Mouse (Mus musculus) hindbrain, embryonic 10.5 days (tissue): Measurements from ENCODE around the gene Tmem203. TPM values are rescaled to one million over a fixed set of nuclear protein-coding genes. Genes with fewer than 3 reads are reported as not detected.
"Not testable (repeated sequence)": the region's sequence is repeated elsewhere in the genome, so short reads cannot be mapped to it uniquely, and the experiment has no call there.

Experiments
- DNase-seq: peaks from one replicate; pipeline ENCODE4 v3.0.0-alpha.2; 2017; ENCODE audit warnings: low spot score
- H3K27ac ChIP-seq: fragments of 300-500 bp; sonication (generic); 2 replicates; pipeline ENCODE4 v1.5.1; 2016; ENCODE audit warnings: mild to moderate bottlenecking, moderate library complexity
- H3K27me3 ChIP-seq: fragments of 300-500 bp; sonication (generic); 2 replicates; pipeline ENCODE4 v1.6.1; 2016; ENCODE audit warnings: mild to moderate bottlenecking; ENCODE audit not compliant: poor library complexity, insufficient read depth, severe bottlenecking
- H3K36me3 ChIP-seq: fragments of 300-500 bp; sonication (generic); 2 replicates; pipeline ENCODE4 v1.6.1; 2016; ENCODE audit warnings: mild to moderate bottlenecking, moderate library complexity
- H3K4me1 ChIP-seq: fragments of 300-500 bp; sonication (generic); replicated peaks from 2 replicates; pipeline ENCODE4 v1.6.1; 2016; ENCODE audit warnings: mild to moderate bottlenecking
- H3K4me3 ChIP-seq: fragments of 300-500 bp; sonication (generic); 2 replicates; pipeline ENCODE4 v1.5.1; 2016; ENCODE audit warnings: mild to moderate bottlenecking, moderate library complexity
- H3K9me3 ChIP-seq: fragments of 300-500 bp; sonication (generic); 2 replicates; pipeline ENCODE4 v1.6.1; 2016; ENCODE audit warnings: mild to moderate bottlenecking, moderate library complexity
- WGBS: fragments of 180-500 bp; shearing (Covaris S2); methylation state at CpG from one replicate; pipeline ENCODE4 v1.1.7; 2016; 5-methylcytosine and 5-hydroxymethylcytosine counted together
- polyA plus RNA-seq: library from polyadenylated mRNA; unstranded; fragments of >200 nt; fragmentation: Nextera tagmentation; extraction: Ambion mirVana; gene quantifications from 2 replicates; pipeline ENCODE4 v1.2.1, GENCODE M21; 2016

Tmem203 gene
- polyA plus RNA-seq, 1 experiment from 2014 or later, result 20.3 TPM

- DNase-seq, result peak; percentile 18
- not testable (repeated sequence) for H3K27me3 ChIP-seq, H3K27ac ChIP-seq, H3K9me3 ChIP-seq
- H3K36me3 ChIP-seq, result peaks cover 21% of the 10 kb centered on the region
- peak overlapping the region; percentile 91 for H3K4me3 ChIP-seq
- H3K4me1 ChIP-seq, result peaks cover 20% of the 10 kb centered on the region
- 61% methylated on average over 12 of the region's 12 CpGs for WGBS
Measured at GRCm38 (mm10) chr2:25256443-25257109, 1.3 kb downstream of the Tmem203 start.

DNA sequence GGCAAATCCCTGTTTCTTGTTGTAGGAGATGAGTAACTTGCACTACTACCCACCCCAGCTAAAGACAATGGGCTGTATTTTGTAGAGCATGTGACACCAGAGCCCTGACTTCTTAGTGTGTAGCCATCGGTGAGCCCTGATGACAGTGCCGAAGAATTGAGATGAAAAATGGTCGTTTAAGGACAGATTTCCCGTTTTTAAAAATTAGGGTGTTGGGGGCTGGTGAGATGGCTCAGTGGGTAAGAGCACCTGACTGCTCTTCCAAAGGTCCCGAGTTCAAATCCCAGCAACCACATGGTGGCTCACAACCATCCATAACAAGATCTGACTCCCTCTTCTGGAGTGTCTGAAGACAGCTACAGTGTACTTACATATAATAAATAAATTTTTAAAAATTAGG lies 2.0 kb downstream of the Tmem203 start:
- Histone ChIP-seq H3K36me3 (peaks cover 15% of the 10 kb centered on the region), H3K4me1 (peaks cover 27% of the 10 kb centered on the region)
- DNase-seq, H3K9me3 ChIP-seq, H3K4me3 ChIP-seq, H3K27ac ChIP-seq, H3K27me3 ChIP-seq: not testable (repeated sequence)
- WGBS, result 92% methylated on average over 5 of the region's 5 CpGs

DNA sequence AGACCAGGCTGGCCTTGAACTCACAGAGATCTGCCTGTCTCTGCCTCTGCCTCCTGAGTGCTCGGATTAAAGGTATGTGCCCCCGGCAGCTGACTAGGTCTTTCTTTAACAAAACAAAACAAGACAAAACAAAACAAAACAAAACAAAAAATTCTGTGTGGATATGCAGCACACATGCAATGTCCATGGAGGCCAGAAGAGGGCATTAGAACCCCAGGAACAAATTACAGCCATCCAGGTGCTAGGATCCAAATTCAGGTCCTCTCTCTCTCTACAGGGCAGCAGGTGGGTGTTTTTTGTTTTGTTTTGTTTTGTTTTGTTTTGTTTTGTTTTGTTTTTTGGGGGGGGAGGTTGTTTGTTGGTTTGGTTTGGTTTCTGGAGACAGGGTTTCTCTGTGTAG lies 3.6 kb downstream of the Tmem203 start:
- Histone ChIP-seq H3K36me3 (no peaks in the 10 kb centered on the region), H3K9me3 (no peaks in the 10 kb centered on the region), H3K4me3 (no peak overlapping the region; the same call in 1 of the 2 replicates), H3K27me3 (peaks cover 10% of the 10 kb centered on the region), H3K27ac (no peak overlapping the region), H3K4me1 (peaks cover 43% of the 10 kb centered on the region)
- 56% methylated on average over 2 of the region's 2 CpGs for WGBS
- DNase-seq, result no peak

DNA sequence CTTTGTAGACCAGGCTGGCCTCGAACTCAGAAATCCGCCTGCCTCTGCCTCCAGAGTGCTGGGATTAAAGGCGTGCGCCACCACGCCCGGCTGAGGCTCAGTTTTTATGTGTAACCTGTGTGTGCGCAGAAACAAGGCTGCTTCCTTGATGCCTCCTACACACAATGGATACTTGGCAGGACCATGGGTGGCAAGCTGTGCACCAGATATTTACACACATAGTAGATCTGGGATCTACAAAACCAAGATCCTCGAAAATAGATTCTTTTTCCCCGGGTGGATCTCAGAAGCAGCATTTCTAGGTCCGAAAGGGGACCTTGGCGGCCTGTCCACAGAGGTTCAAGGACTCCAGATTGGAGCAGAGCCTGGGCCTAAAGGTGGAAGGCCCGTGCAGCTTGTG lies 6.6 kb downstream of the Tmem203 start:
- Histone ChIP-seq H3K36me3 (no peaks in the 10 kb centered on the region), H3K27ac (peak overlapping the region; percentile 84), H3K4me1 (peaks cover 52% of the 10 kb centered on the region), H3K9me3 (no peaks in the 10 kb centered on the region), H3K4me3 (peak overlapping the region; percentile 73), H3K27me3 (peaks cover 26% of the 10 kb centered on the region)
- no peak for DNase-seq
- WGBS, result 50% methylated on average over 12 of the region's 12 CpGs

- peaks cover 26% of the 10 kb centered on the region for H3K27me3 ChIP-seq
- H3K4me1 ChIP-seq, result peaks cover 57% of the 10 kb centered on the region
- no peaks in the 10 kb centered on the region for H3K9me3 ChIP-seq
- under 1% methylated on average over 39 of the region's 39 CpGs for WGBS
- no peaks in the 10 kb centered on the region for H3K36me3 ChIP-seq
- DNase-seq, result peak; percentile 91
- H3K27ac ChIP-seq, result peak within 1 kb of the TSS; percentile 84
- H3K4me3 ChIP-seq, result peak within 1 kb of the TSS; percentile 73
Measured at GRCm38 (mm10) chr2:25262291-25262767, 7.1 kb downstream of the Tmem203 start, which contains the start of gene Tprn. Tprn (plus strand) TSS chr2:25262618.

DNA sequence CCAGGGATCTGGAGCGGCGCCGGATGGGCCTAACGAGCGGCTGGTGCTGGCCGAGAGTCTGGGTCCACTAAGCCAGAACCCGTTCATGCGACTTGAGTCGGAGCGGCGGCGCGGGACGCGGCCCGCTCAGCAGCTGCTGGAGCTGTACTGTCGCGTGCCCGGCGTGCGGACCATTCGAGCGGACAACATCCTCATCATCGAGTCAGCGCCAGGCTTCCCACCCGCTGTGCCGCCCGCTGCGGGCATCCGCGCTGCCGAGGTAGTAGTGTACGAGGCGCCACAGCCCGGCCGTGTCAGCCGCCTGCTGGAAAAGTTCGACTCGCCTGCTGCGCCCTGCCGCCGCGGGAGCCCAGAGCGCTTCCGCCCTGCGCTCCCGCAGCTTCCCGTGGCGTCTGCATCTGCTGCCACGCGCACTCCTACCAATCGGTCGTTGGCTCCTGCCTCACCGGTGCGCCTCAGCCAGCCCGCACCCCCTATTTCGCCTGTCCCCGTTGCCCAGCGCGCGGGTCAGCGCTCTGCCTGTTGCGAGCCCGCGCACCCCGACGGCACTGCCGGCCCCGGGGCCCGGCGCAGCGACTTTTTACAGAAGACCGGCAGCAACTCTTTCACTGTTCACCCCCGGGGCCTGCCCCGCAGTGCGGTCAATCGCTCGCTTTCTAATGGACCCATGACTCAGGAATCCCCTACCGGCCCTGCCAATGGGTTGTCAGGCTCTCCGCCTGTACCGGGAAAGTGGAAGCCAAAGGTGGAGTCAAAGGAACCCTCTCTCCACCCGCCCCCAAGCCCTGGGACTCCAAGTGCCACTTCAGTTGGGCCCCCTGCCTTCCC lies 7.8 kb downstream of the Tmem203 start:
- Histone ChIP-seq H3K4me3 (peak overlapping the region; percentile 73), H3K9me3 (no peaks in the 10 kb centered on the region), H3K27me3 (peaks cover 26% of the 10 kb centered on the region), H3K4me1 (peaks cover 60% of the 10 kb centered on the region), H3K36me3 (peaks cover 4% of the 10 kb centered on the region), H3K27ac (peak overlapping the region; percentile 74)
- peak; percentile 36 for DNase-seq
- under 1% methylated on average over 82 of the region's 82 CpGs for WGBS

DNA sequence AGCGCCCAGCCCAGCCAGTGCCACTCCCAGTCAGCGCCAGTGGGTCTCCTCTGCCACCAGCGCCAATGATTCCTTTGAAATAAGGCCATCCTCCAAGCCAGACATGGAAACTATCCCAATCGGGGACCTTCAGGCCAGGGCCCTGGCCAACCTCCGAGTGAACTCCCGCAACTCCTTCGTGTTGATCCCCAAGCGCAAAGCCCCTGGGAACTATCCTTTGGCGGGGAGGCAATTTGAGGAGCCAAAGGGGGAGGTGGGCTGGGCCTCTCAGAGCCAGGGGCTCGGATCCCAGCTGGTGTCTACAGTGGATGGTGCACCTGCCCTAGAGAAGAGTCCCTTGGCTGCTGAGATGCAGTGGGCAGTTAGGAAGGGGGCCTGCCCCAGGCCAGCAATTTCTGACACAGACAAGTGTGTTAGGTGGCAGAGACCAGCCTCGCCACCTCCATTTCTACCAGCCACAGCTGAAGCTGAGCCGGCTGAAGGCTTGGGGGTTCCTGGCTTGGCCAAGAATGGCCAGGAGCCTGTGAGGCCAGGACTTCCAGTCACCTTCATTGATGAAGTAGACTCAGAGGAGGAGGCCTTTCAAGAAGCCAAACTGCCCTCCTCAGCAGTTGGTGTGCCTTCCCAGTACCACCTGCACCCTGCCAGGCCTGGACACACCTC lies 8.5 kb downstream of the Tmem203 start:
- H3K4me1 ChIP-seq, result peaks cover 60% of the 10 kb centered on the region
- peak overlapping the region; percentile 73 for H3K4me3 ChIP-seq
- H3K9me3 ChIP-seq, result no peaks in the 10 kb centered on the region
- no peak for DNase-seq
- H3K27ac ChIP-seq, result 0 out of 2 replicates have a peak overlapping the region, but pooled peaks have one; percentile 74
- WGBS, result 22% methylated on average over 12 of the region's 12 CpGs
- peaks cover 11% of the 10 kb centered on the region for H3K36me3 ChIP-seq
- H3K27me3 ChIP-seq, result peaks cover 26% of the 10 kb centered on the region

GRCm38 (mm10) chr2:25264286-25264660 lies 9.0 kb downstream of the Tmem203 start:
- Histone ChIP-seq H3K36me3 (peaks cover 16% of the 10 kb centered on the region), H3K27me3 (peaks cover 26% of the 10 kb centered on the region), H3K9me3 (no peaks in the 10 kb centered on the region), H3K4me3 (peak overlapping the region; percentile 73; the same call in 1 of the 2 replicates), H3K27ac (no peak overlapping the region), H3K4me1 (peaks cover 60% of the 10 kb centered on the region)
- WGBS, result 79% methylated on average over 5 of the region's 5 CpGs
- no peak for DNase-seq

DNA sequence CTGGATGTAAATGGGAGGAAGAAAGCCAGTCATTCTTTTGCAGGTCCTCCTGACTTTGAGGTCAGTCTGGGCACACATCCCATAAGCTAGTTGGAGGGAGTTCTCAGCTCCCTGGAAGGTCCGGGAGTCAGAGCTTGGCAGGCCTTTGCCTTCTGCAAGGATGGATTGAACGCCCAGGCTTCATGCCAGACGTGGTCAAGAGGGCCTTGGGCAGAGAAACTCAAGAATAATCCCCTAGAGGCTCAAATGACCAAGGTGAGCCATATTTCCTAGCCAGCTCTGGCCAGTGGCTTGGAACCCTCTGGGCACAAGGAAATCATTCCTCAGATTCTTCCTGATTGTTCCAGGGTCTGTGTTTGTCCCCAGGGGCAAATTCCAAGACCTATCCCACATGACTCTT lies 9.6 kb downstream of the Tmem203 start:
- 78% methylated on average over 3 of the region's 3 CpGs for WGBS
- DNase-seq, result no peak
- Histone ChIP-seq H3K36me3 (peaks cover 22% of the 10 kb centered on the region), H3K27me3 (peaks cover 26% of the 10 kb centered on the region), H3K4me1 (peaks cover 60% of the 10 kb centered on the region), H3K9me3 (no peaks in the 10 kb centered on the region), H3K27ac (no peak overlapping the region), H3K4me3 (peak overlapping the region; percentile 73; the same call in 1 of the 2 replicates)

- peaks cover 34% of the 10 kb centered on the region for H3K36me3 ChIP-seq
- no peak for DNase-seq
- peak overlapping the region; percentile 18 for H3K4me3 ChIP-seq
- 76% methylated on average over 6 of the region's 6 CpGs for WGBS
- peaks cover 26% of the 10 kb centered on the region for H3K27me3 ChIP-seq
- peaks cover 67% of the 10 kb centered on the region for H3K4me1 ChIP-seq
- H3K27ac ChIP-seq, result no peak overlapping the region
- no peaks in the 10 kb centered on the region for H3K9me3 ChIP-seq
Measured at GRCm38 (mm10) chr2:25265897-25266656, 10.8 kb downstream of the Tmem203 start.

GRCm38 (mm10) chr2:25266720-25267119 lies 11.5 kb downstream of the Tmem203 start:
- H3K36me3 ChIP-seq, result peaks cover 37% of the 10 kb centered on the region
- no peak overlapping the region for H3K4me3 ChIP-seq
- no peaks in the 10 kb centered on the region for H3K9me3 ChIP-seq
- H3K4me1 ChIP-seq, result peaks cover 71% of the 10 kb centered on the region
- 70% methylated on average over 2 of the region's 2 CpGs for WGBS
- DNase-seq, result no peak
- no peak overlapping the region for H3K27ac ChIP-seq
- H3K27me3 ChIP-seq, result peaks cover 26% of the 10 kb centered on the region

DNA sequence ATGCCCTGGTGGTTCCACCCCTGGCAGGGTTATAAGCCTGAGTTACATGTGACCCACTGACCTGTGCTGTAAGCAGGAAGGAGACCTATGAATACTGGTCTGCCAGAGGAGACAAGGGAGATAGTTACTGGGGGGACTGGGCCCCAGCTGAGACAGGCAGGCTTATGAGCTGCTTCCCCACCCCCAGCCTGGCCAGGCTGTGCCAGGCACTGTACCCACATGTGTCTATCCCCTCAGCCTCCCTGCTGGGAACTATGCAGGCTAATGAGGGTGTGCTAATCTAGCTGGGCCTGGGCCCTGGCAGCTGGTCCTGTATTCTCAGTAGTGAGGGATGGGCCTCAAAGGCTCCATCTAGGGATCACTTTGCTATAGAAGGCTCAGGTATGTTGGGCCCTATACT lies 12.0 kb downstream of the Tmem203 start:
- H3K4me3 ChIP-seq, result no peak overlapping the region
- H3K4me1 ChIP-seq, result peaks cover 68% of the 10 kb centered on the region
- no peak overlapping the region for H3K27ac ChIP-seq
- no peaks in the 10 kb centered on the region for H3K9me3 ChIP-seq
- H3K27me3 ChIP-seq, result peaks cover 26% of the 10 kb centered on the region
- DNase-seq, result no peak
- H3K36me3 ChIP-seq, result peaks cover 37% of the 10 kb centered on the region
